Mouse (Mus musculus) 3T3-L1 (cell line): ENCODE data around the gene Eif4enif1.
"Not testable (repeated sequence)": the region's sequence is repeated elsewhere in the genome, so short reads cannot be mapped to it uniquely, and the experiment has no call there.

Experiments used
- DNase-seq: peaks from one replicate; pipeline ENCODE4 v3.0.0-alpha.2; 2015; ENCODE audit warnings: low read depth, low spot score

The Eif4enif1 gene

DNA sequence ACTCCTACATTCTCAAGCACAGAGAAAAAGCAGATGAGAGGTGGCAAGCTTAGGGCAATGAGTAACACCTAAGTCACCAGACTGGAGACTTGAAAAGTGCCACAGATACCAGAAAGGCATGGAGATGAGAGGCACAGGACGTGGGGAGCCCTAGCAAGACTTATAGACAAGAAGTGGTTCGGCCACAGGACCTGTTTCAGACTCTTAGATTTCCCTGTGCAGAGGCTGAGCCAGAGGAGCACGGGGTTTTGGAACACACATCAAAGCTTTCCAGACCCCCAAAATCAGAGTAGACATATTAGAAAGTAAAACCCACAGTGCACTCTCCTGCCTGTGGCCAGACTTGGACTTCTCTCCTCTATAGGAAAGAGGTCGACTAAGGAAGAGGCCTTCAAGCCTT, 20.9 kb upstream of the Eif4enif1 start:
- peak; percentile 63 for DNase-seq

DNA sequence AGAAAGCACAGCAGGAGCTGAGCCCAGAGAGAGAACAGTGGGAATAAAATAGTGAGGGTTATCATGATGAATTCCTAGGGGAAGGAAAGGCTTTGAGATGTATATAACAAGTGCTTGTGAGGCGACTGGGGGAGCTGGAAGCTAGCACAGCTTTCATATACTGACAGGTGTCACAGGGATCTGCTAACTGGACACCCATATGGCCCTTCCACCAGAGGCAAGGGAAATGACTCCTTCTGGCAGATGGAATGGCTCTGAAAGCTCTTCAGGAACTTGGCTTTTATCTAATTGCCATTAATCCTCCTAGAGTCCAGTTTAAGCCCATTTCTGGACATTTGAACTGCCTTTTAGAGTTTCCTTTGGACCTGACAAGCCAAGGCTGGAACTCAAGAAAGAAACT, 20.2 kb upstream of the Eif4enif1 start:
- not testable (repeated sequence) for DNase-seq

DNA sequence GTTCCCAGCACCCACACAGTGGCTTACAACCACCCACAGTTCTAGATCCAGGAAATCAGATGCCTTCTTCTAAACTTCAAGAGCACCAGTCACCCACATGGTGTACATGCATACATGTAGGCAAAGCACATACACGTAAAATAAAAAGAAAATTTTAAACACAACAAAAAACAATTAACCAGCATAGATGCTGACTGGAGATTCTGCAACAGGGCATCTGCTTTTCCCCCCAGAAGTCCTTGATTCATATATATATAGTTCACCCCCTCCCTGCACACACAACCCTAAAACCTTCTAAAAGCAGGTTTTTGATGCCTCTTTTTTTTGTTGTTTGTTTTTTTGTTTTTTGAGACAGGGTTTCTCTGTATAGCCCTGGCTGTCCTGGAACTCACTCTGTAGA, 19.5 kb upstream of the Eif4enif1 start:
- DNase-seq, result not testable (repeated sequence)

DNA sequence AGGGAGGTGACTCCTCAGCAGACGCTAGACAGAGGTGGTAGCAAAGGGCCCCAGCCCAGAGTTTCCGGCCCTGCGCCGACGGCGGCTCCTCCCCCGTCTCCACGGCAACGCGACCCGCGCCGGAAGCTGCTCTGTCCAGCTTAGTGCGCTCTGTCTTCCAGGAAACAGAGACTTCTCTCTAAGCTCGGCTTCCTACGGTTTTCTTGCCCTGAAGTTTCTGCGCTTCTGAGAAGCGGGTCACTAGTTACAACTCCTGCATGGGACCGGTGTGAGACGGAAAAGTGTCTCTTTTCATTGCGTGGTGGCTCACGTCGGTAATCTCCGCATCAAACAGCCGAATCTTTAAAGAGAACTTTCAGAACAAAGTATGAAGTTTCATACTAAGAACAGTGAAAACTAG, 8.8 kb upstream of the Eif4enif1 start, which contains the start of gene Sfi1:
Gene Sfi1 (minus strand): TSS at position 101 of the 400 bp plus-strand sequence.
- DNase-seq, result no peak

DNA sequence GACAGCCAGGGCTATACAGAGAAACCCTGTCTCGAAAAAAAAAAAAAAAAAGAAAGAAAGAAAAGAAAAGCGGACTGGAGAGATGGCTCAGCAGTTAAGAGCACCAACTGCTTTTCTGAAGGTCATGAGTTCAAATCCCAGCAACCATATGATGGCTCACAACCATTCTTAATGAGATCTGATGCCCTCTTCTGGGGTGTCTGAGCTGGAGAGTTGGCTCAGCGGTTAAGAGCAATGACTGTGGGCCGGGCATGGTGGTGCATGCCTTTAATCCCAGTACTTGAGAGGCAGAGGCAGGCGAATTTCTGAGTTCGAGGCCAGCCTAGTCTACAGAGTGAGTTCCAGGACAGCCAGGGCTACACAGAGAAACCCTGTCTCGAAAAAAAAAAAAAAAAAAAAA, 1.6 kb upstream of the Eif4enif1 start:
- DNase-seq, result not testable (repeated sequence)

DNA sequence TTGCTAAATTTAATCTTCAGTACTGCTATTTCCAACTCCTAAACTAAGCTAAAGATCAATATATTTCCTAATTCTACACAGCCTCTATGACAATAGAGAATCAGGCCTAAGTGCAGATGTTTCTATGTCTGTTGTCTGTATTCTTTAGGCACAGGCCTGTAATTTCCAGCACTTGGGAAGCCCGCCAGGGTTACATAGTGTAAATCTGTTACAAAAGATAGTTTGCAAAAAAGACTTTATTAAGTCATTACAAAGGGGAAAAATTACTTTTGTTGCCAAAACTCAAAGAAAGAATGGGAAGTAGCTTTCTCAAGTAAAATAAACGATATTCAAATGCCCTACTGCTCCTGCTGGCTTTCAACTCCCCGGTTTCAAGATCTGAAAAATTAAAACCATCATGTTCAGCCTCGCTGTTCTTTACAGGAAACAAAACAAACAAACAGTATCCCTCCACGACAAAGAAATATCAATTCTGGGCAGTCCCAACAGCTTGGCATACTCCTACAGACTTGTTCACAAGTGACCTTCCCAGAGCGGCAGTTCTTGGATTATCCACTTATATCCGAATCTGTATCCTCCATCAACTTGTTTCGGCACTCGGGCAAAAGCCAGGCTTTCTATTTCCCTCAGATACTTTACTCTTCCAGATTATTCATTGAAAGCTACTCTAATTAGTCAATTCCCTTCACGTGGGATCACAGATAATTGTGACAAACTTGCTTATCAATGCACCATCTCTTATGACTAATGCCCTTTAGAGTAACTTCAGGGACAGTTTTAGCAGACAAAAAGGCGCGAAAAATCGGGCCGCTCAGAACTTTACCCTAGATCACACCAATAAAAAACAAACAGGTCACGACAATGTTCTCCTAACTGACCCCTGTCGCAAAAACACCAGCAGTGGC, 614 bp upstream of the Eif4enif1 start:
- peak; percentile 72 for DNase-seq

DNA sequence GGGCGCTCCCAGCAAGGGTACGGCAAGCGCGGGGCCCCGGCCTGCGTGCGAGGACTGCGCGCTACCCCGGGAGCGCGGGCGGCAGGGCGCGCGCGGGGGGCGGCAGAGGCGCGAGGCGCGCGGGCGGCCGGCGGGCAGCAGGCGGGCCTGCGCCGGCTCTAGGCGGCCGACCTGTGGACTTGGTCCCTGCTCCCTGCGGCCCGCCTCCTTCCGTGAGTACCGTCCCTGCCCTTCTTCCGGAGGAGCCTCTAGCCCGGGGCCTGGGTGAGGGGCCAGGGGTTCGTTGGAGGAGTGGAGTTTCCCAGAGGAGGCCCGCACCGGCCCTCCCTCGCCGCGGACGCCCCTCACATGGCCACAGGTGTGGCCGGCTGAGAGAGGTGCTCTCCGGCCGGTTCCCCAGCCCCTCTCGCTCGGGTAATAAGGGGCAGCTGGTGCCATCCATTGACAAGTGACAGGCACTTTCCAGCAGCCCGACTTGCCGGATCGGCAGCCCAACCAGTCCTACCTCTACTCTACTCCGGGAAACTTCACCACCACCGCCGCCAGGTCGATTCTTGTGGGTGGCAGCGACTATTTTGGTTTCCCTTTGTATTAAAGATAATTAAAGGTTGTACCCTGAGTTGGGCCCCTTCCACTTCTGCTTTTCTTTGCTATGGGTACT, 719 bp downstream of the Eif4enif1 start:
- DNase-seq, result peak; percentile 49

DNA sequence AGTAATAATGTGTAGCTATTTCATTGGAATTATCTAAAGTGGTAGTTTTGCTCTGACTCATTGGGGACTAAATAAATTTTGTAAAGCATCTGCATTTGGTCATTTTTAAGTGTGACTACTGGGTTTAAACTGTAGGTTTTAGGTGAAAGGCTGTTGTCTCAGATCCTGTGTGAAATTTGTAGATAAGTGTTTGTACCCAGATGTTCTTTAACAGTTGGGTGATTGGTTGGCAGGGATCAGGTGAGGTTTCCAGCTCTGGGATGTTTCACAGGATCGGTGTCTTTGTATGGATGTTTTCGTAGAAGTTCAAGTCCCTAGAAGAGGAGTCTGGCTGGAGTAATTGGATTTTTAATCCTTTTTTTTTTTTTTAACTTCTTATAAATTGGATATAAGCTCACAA, 1.6 kb downstream of the Eif4enif1 start:
- DNase-seq, result no peak

DNA sequence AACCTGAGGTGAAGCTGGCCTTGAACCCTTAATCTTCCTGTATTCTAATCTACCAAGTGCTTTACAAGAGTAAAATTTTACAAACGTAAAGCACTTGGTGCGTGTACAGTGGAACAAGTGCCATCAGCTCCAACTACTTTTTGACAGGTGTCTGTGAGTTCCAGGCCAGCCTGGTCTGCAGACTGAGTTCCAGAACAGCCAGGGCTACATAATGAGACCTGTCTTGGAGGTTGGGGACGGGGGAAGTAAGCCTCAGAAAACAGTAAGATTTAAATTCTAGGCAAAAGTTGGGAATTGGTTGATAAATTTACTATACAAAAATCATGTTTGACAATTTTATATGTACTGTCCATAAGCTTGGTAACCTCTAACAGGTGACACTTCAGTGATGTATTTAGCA, 3.0 kb downstream of the Eif4enif1 start:
- DNase-seq, result no peak

DNA sequence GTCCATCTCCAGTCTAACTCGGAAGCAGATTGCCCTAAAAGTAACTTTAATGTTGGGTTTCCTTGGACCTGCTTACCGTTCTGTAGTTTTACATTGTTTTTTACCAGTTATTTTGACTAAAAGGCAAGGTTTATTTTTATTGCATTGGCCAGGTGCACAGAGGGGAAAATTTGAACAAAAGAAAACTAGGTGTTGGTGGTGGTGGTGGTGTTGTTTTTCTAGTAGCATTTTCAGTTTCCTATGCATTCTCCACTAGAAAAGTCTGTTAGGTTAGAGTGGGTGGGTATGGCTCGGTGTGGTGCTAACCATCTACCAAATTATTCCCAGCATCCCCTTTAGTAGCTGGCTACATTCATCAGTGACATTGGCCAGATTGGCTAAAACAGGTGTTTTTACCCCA, 4.6 kb downstream of the Eif4enif1 start:
- DNase-seq, result no peak

DNA sequence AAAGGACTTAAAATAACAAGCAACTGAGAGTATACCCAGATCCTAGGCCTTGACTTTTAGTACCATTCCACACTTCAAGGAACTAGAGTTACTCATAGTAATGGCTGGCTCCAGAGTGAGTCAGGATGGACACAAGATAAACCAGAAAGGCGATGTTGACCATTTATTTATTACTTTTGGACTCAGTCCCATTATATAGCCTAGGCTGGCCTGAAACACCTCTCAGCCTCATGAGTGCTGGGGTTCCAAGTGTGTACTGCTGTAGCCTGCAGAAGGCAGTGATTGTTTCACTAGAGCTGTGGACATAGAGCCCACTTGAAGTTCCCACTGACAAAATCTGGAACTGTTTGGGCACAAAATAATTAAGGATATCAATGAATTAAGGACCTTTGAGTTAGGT, 10.3 kb downstream of the Eif4enif1 start:
- peak; percentile 15 for DNase-seq

DNA sequence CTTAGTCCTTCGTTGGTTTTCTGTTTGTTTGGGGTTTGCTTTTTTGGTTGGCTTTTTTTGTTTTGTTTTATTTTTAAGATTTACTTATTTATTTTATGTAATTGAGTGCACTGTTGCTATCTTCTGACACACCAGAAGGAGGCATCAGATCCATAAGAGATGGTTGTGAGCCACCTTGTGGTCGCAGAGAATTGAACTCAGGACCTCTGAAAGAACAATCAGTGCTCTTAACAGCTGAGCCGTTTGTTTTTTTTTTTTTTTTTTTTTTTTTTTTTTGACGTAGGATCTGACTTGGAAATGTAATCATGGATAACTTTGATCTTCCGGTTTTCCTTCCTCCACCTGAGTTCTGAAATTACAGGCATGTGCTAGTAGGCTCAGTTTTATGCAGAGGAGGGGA, 20.9 kb downstream of the Eif4enif1 start:
- peak; percentile 27 for DNase-seq

DNA sequence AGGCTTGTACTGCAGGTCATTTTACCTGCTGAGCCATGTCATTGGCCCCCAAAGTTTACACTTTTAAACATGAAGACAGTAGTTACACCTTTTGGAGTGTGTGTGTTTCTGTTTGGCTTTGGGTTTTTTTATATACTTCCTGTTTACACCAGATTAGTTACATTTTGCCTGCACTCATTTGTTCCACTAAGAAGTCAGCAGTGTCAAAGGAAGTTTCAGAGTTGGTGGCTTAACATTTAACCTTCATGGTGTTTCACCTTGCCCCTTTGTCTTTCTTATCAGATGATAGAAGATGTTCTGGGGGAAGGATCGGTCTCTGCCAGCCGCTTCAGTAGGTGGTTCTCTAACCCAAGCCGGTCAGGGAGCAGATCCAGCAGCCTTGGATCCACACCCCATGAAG, 24.9 kb downstream of the Eif4enif1 start:
- DNase-seq, result no peak

DNA sequence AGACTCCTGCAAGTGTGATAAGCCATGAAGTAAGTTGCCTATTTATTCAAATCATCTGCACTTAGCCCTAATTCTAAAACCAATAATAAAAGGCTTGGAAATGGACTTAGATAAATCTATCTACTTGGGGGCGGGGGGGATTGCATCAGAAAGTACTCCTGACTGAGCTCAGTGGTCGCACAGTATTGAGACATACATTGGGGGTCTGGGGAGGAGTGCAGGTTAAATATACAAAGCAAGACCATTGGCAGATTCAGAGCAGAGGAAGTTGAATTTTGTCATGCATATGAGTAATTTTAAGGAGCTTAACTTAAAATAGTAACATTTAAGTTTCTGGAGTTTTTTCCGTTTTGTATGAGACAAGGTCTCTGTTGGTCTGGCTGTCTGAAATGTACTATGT, 30.1 kb downstream of the Eif4enif1 start:
- DNase-seq, result no peak

DNA sequence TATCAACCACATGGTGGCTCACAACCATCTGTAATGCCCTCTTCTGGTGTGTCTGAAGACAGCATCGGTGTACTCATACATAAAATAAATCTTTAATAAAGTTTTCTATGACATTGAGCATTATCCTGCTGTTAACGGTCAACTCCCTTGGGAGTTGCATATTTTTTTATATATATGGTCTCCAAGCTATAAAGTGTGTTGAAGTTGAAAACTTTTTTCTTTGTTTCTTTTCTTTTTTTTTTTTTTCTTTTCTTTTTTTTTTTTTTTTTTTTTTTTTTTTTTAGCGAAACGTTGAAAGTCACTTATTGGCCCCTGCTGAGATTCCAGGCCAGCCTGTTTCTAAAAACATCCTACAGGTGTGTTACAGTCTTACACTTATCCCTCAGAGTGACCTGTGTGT, 31.5 kb downstream of the Eif4enif1 start:
- DNase-seq, result no peak

DNA sequence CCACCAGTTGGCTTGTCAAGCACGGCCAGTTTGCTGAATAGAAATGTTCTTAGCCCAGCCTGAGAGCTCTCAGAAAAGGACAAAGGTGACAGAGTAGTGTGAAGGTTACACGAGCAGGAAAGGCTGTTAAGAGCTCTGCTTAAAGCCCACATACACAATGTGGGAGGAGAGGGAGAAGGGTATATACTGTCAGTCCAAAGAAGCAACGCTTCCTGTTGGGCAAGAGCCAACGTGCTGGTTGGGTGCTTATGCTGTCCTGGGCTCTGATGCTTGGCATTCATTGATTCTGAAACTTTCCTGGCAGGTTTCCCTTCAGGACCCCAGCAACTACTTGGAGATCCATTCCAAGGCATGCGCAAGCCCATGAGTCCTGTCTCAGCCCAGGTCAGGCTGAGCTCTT, 33.1 kb downstream of the Eif4enif1 start:
- DNase-seq, result no peak

DNA sequence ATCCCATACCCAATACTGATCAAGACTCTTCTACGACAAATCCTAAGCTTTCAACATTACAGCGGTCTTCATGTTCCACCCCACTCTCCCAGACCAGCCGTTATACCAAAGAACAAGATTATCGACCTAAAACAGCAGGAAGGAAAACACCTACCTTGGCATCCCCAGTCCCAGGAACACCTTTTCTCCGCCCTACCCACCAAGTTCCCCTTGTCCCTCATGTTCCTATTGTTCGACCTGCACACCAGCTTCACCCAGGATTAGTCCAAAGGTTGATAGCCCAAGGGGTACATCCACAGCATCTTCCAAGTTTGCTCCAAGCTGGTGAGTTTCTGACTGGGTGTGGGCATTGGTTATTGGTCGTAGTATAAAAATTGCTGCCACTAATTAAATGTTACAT, 40.2 kb downstream of the Eif4enif1 start:
- no peak for DNase-seq

DNA sequence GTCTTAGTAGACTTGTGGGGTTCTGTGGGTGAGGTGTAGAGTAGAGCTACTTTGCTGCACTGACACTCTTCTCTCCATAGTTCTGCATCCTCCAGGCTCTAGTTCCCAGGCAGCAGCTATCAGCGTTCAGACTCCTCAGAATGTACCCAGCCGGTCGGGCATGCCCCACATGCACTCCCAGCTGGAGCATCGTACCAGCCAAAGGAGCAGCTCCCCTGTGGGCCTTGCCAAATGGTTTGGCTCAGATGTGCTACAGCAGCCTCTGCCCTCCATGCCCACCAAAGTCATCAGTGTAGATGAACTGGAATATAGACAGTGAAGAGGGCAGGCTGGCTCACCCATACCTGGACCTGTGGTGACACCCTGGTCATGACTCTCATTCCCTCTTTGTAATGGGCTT, 41.6 kb downstream of the Eif4enif1 start:
- no peak for DNase-seq

DNA sequence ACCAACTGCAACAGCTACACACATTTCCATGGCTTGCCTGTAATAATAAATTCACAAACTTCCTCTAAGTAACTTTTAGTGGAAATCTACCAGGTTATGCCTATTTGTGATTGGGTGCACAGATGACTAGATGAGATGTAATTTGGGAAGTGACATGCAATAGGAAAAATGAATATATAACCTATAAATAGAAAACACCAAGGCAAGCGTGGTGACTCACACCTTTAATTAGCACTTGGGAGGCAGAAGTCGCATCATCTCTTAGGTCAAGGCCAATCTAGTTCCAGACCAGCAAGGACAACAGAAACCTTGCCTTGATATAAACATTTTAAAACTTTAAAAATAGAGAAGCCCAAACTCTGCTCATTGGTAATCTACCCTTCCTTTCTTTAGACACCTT, 45.2 kb downstream of the Eif4enif1 start:
- peak; percentile 30 for DNase-seq

DNA sequence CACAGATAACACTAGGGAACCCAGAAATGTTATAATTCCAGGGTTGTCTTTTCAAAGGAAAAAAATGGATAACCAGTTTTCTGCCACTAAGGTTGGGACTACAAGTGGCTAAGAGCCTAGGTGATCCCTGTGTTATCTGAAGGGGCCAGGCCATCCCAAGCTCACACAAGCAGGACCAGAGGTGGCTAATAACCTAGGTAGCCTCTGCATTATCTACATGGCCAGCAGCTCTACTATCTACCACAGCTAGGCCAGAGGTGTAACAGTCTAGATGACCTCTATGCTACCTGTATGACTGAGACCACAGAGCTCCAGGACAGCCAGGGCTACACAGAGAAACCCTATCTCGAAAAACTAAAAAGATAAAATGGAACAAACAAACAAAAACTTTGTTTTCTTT, 57.3 kb downstream of the Eif4enif1 start:
- DNase-seq, result no peak

DNA sequence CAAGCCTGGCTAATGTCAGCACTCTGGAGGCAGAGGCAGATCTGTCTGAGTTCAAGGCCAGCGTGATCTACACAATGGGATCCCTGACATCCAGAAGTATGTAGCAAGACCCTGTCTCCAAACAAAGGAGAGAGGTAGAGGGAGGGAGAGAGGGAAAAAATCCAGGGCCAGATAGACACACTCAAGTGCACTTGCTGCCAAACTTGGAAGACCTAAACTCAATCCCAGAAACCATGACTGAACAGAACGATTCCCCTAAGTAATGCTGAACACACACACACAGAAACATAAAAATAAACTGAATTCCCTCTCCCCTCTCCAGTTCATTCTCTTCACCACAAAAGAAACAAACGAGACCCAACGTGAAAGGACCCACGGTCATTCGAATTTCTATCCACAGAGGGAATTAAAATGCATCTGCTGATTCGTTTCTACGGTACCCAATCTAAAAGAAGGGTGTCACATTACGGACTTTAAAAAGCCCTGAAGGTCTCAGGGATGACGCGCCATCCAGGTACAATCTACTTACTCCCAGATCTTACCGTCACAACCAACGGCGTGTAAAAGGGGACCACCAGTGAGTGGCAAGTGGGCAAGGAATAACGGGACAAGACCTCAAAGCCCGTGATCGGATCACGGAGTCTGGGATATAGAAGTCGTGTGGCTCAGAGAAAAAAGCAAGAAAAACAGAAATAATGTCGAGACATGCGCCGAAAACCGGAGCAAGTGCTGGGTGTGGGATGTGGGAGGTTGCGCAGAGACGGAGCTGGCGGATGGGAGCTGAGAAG, 63.3 kb downstream of the Eif4enif1 start:
- DNase-seq, result peak; percentile 71

DNA sequence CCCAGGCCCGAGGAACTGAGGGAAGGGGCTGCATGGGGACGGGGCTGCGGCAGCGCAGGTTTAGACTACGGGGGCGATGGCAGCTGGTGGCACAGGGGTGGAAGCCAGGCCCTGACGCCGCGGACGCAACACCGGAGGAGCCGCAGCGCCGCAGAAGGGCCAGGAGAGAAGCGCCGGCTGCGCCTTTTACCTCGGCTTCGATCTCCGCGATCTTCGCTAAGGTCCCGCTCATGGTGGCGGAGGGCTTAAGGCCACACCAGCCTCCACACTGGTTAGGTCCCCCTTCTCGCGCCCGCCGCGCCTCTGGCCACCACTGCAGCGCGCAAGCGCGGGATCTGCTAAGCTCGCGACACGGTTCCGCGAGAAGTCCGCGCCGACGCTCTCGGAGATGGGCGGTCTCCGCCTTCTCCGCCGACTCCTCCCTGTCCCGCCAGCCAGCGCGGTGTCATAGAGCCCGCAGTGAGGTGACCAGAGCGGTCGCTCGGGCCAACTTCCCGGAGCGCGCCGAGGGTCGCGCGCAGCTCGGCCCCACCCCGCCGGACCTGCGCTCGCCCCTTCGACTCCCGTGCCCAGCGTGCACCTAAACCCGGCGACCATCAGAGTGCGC, 64.0 kb downstream of the Eif4enif1 start, which contains the start of gene Drg1:
Gene Drg1 (minus strand): TSS at position 337 of the 607 bp plus-strand sequence.
- peak; percentile 91 for DNase-seq
